Mouse (Mus musculus) bone marrow macrophage, adult 2 months (primary cell): ENCODE data around the gene Zfyve9. TPM values are rescaled to one million over a fixed set of nuclear protein-coding genes. Genes with fewer than 3 reads are reported as not detected.

ENCODE experiments used
- H3K27ac ChIP-seq: 2 replicates; pipeline ENCODE4 v1.5.1; 2012; ENCODE audit warnings: low read depth, low read length; ENCODE audit not compliant: insufficient read depth
- H3K4me1 ChIP-seq: 2 replicates; pipeline ENCODE4 v1.6.1; 2012; ENCODE audit warnings: low read length; ENCODE audit not compliant: control insufficient read depth, insufficient read depth
- H3K4me3 ChIP-seq: 2 replicates; pipeline ENCODE4 v1.5.1; 2012; ENCODE audit warnings: mild to moderate bottlenecking, low read length, moderate library complexity; ENCODE audit not compliant: insufficient read depth
- CTCF ChIP-seq: IDR thresholded peaks from 2 replicates; pipeline ENCODE4 v1.5.1; 2012; ENCODE audit warnings: low read depth, mild to moderate bottlenecking, low read length, moderate library complexity
- POLR2A ChIP-seq: IDR thresholded peaks from 2 replicates; pipeline ENCODE4 v1.6.1; 2012; ENCODE audit warnings: mild to moderate bottlenecking, low read depth, low read length, borderline replicate concordance
- polyA plus RNA-seq: library from polyadenylated mRNA; stranded (reverse); fragments of >200 nt; gene quantifications from 2 replicates; pipeline ENCODE4 v1.2.4, GENCODE M21; 2012; ENCODE audit not compliant: missing spikeins, insufficient read depth, insufficient read length

The Zfyve9 gene
- 1.3 and 2.0 TPM in 2 replicates for polyA plus RNA-seq

DNA sequence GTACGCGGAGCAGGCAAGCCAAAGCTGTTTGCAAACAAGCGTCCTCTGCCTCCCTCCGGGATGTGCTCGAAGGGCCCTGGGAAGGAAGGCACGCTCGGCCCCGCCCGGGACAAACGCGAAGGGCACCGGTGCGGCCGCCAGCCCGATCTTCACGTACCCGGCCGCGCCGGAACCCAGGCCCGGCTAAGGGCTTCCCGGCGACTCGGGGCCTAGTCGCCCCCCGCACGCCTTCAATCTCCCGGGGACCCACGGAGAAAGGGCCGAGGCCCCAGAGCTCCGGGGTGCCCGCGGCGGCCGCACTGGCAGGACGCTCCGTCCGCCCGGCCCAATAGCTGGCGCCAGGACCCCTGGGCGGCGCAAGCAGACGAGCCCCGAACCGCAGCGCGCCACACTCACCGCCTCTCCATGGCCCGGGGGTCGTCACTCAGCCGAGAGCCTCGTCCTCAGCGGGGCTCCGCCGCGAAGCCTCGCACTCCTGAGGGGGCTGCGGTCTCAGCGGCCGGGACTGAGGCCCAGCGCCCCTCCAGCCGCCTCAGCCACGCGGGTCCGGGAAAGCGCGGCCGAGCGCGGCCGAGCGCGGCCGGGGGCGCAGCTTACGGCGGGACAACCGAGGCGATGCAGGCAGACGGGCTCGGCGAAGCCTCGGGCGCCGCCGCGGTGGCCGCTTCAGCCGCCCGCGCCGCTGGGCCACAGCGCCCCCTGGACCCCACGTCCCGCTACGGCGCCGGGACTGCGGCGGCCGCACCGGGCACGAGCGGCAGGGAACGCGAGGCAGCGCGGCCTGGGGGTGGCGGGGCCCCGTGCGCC lies at the start of gene Zfyve9:
Gene Zfyve9 (minus strand): TSS at position 742 of the 807 bp plus-strand sequence.
- TF ChIP-seq CTCF: no peak
- TF ChIP-seq POLR2A: no peak
- no peak within 1 kb of the TSS for H3K27ac ChIP-seq

DNA sequence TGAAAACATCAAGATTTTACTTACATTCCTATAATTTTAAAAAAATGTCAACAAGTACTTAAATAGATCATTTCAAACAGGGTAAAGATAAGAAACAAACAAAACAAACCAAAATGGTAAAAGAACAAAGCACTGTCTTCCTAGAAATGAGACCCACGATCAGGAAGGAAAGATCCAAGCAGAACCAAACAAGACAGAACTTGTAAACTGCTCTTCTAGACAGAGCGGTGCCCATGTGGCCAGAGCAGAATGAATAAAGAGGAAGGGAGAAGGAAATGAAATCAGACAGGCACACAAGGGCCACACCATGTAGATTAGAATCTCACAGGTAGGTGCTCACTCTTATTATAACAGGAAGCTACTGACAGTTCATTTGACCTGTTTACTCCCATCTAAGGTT lies 46.0 kb upstream of the Zfyve9 start:
- TF ChIP-seq POLR2A (no peak), CTCF (no peak)
- Histone ChIP-seq H3K4me1 (peaks cover 6% of the 10 kb centered on the region), H3K27ac (no peak overlapping the region), H3K4me3 (no peak overlapping the region)

More for the DNA sequence above, at the start of gene Zfyve9:
- Histone ChIP-seq H3K4me3 (peak within 1 kb of the TSS; percentile 82), H3K4me1 (peaks cover 12% of the 10 kb centered on the region)

DNA sequence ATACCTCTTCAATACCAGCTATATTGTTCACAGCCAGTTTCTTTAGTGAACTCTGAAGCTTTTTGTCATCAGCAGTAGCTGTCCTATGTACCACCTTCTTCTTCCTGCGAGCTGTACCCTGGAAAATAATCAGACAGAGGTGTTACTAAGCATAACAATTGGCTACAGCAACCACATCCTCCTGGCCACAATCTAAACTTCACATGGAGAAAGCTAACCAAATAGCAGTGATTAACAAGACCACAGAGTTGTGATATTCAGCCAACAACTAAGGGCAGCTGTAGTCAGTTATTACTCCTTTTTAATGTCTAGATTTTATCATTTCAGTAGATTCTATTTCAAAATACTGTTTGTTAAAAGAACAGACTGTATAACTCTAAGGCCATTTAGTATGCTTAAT lies 45.5 kb upstream of the Zfyve9 start:
- H3K27ac ChIP-seq: no peak overlapping the region
- H3K4me1 ChIP-seq: peaks cover 5% of the 10 kb centered on the region; the same call in 1 of the 2 replicates
- no peak overlapping the region for H3K4me3 ChIP-seq
- TF ChIP-seq CTCF: no peak

DNA sequence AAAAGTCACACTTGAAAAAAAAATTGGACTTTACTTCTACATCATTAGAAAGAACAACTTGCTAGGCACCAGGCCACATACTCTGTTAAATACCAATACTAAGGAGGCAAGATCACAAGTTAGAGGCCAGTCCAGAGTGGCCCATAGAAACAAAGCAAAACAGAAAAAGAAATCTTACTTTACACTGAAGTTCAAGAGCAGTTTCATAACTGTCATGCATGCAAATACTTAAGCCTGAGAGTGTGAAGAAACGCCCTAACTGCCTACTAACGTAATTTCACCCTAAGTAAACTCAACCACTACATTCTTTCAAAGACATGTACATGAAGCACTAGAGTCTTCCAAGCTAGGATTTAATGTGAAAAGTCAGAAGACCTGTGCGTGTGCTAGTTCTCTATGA lies 45.1 kb upstream of the Zfyve9 start:
- H3K27ac ChIP-seq: no peak overlapping the region
- H3K4me1 ChIP-seq: peaks cover 5% of the 10 kb centered on the region; the same call in 1 of the 2 replicates
- no peak overlapping the region for H3K4me3 ChIP-seq
- TF ChIP-seq CTCF (no peak), POLR2A (no peak)

DNA sequence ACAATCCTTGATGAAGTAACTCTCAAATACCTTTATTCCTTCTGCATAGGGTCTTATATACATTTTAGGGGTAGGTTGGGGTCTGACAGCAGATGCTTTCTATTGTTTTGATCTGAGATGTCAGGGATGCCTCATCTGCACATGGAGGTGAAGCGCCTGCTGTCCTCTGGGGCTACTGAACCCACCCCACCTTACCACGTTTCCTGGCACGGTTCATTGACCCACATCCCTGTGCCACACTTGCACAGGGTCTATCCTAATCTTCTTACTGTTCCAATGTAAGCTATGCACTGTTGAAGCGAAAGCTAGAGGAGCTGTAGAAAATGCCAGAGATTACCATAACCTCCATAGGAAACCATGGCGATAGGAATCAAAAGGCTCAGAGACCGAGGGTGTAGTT lies 31.0 kb upstream of the Zfyve9 start:
- Histone ChIP-seq H3K4me1 (no peaks in the 10 kb centered on the region), H3K4me3 (no peak overlapping the region), H3K27ac (no peak overlapping the region)
- TF ChIP-seq CTCF (no peak), POLR2A (no peak)

DNA sequence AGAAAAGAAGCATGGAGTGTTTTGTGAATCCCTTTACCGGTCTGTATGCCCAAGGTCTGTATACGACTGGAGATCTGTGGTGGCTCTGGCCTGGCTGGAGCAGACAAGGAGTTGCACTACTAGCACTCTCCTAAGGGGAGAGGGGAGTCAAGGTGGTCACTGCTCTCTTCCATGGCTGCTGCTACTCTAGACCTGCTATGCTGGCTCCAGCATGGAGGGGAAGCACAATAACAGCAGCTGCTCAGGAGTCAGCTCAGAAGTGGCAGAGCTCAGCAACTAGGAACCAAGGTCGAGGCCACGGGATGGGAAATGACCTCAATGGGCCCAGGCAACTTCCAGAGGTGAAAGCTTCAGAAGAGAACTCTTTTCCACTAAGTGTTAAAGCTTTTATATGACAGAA lies 30.5 kb upstream of the Zfyve9 start:
- H3K4me3 ChIP-seq: no peak overlapping the region
- TF ChIP-seq CTCF: no peak
- TF ChIP-seq POLR2A: no peak
- H3K4me1 ChIP-seq: no peaks in the 10 kb centered on the region

GRCm38 (mm10) chr4:108803535-108803934 lies 22.9 kb upstream of the Zfyve9 start:
- Histone ChIP-seq H3K4me3 (no peak overlapping the region), H3K4me1 (no peaks in the 10 kb centered on the region), H3K27ac (no peak overlapping the region)
- no peak for TF ChIP-seq POLR2A
- no peak for TF ChIP-seq CTCF

More for the DNA sequence above, 30.5 kb upstream of the Zfyve9 start:
- no peak overlapping the region for H3K27ac ChIP-seq

GRCm38 (mm10) chr4:108798083-108798830 lies 17.7 kb upstream of the Zfyve9 start:
- no peaks in the 10 kb centered on the region for H3K4me1 ChIP-seq
- H3K27ac ChIP-seq: no peak overlapping the region
- no peak overlapping the region for H3K4me3 ChIP-seq
- TF ChIP-seq CTCF (peak; percentile 64), POLR2A (no peak)

DNA sequence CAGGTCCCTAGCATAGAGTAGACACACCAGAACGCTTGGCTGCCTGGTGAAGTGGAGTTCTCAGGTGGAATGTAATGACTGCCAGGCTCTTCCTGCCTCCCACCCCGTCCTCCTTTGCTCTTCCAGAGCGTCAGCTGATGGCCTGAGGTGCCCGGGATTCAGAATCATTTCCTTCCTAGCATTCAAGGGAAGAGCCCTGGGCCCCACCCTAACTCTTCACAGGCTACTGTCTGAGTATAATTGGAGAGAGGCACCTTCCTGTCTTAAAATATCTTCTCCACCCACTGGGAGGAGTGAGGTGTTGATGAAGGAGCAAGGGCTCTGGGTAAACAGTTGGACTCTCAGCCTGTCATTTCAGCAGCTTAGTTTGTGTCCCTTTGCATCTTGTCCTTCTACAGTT lies 16.1 kb upstream of the Zfyve9 start:
- H3K4me1 ChIP-seq: no peaks in the 10 kb centered on the region
- TF ChIP-seq CTCF: no peak
- TF ChIP-seq POLR2A: no peak
- H3K4me3 ChIP-seq: no peak overlapping the region
- no peak overlapping the region for H3K27ac ChIP-seq

- no peak overlapping the region for H3K4me3 ChIP-seq
- TF ChIP-seq POLR2A (no peak), CTCF (no peak)
- H3K4me1 ChIP-seq: peaks cover 13% of the 10 kb centered on the region
- no peak overlapping the region for H3K27ac ChIP-seq
Measured at GRCm38 (mm10) chr4:108793941-108794340, 13.3 kb upstream of the Zfyve9 start.
